Mouse (Mus musculus) thymus, adult 2 months (tissue): Measurements from ENCODE around the gene Psmc3ip. TPM values are rescaled to one million over a fixed set of nuclear protein-coding genes. Genes with fewer than 3 reads are reported as not detected.
A peak's percentile ranks its signal among the peaks of the same experiment; 100 is the strongest.

Experiments
- DNase-seq: peaks from one replicate; pipeline ENCODE4 v3.0.0; 2021
- H3K27ac ChIP-seq: fragments of 200-500 bp; 2 replicates; pipeline ENCODE4 v1.5.1; 2012; ENCODE audit warnings: low read length, control low read depth; ENCODE audit not compliant: control insufficient read depth, insufficient read depth
- H3K27me3 ChIP-seq: fragments of 200-500 bp; 2 replicates; pipeline ENCODE4 v1.6.1; 2012; ENCODE audit warnings: mild to moderate bottlenecking, low read length, moderate library complexity, mixed read lengths; ENCODE audit not compliant: control insufficient read depth, insufficient read depth
- H3K36me3 ChIP-seq: fragments of 200-500 bp; 2 replicates; pipeline ENCODE4 v1.6.1; 2012; ENCODE audit warnings: mild to moderate bottlenecking, low read length, moderate library complexity; ENCODE audit not compliant: control insufficient read depth, insufficient read depth
- H3K4me1 ChIP-seq: fragments of 200-500 bp; replicated peaks from 2 replicates; pipeline ENCODE4 v1.6.1; 2012; ENCODE audit warnings: low read length; ENCODE audit not compliant: control insufficient read depth, insufficient read depth
- H3K4me3 ChIP-seq: fragments of 200-500 bp; 2 replicates; pipeline ENCODE4 v1.5.1; 2012; ENCODE audit warnings: mild to moderate bottlenecking, low read length, control low read depth, moderate library complexity; ENCODE audit not compliant: control insufficient read depth, insufficient read depth
- CTCF ChIP-seq: fragments of 200-500 bp; IDR thresholded peaks from 2 replicates; pipeline ENCODE4 v1.5.1; 2012; ENCODE audit warnings: mild to moderate bottlenecking, control low read depth, low read length, moderate library complexity, borderline replicate concordance; ENCODE audit not compliant: control insufficient read depth, poor library complexity, insufficient read depth; ENCODE audit errors: extremely low read depth
- POLR2A ChIP-seq: fragments of 200-500 bp; IDR thresholded peaks from 2 replicates; pipeline ENCODE4 v1.6.1; 2012; ENCODE audit warnings: mild to moderate bottlenecking, low read length, control low read depth, moderate library complexity; ENCODE audit not compliant: control insufficient read depth, poor library complexity, insufficient read depth; ENCODE audit errors: extremely low read depth
- WGBS: fragments of 180-500 bp; shearing (Covaris S2); methylation state at CpG from one replicate; pipeline ENCODE4 v1.1.7; 2018; 5-methylcytosine and 5-hydroxymethylcytosine counted together
- polyA plus RNA-seq: library from polyadenylated mRNA; depleted of rRNA; stranded (reverse); fragments of >200 nt; gene quantifications from 2 replicates; pipeline ENCODE4 v1.2.3, GENCODE M21; 2012; rRNA removed

Gene Psmc3ip
- polyA plus RNA-seq, 1 experiment: 6.0 TPM

DNA sequence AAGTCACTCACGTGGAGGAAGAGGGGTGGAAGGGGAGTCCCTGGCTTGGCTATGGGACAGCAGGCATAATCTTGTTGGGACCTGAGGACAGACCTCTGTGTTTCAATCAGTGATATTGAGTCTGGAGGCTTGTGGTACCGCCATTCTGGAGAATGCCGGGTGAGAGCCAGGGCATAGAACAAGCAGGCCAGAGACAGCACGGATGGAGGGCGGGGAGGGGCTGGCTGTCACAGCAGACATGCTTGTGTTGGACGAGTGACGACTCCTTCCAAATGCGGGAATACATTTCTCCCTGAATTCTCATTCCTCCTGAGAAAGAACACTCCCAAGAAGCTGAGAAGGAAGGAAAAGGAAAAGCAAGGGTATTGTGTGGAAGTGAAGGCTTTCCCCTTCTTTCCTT lies 43.6 kb downstream of the Psmc3ip start:
- Histone ChIP-seq H3K27ac (no peak overlapping the region), H3K4me3 (no peak overlapping the region), H3K36me3 (no peaks in the 10 kb centered on the region), H3K27me3 (no peaks in the 10 kb centered on the region), H3K4me1 (peaks cover 16% of the 10 kb centered on the region)
- 91% methylated on average over 8 of the region's 8 CpGs for WGBS
- no peak for TF ChIP-seq POLR2A
- TF ChIP-seq CTCF: no peak
- DNase-seq: no peak

DNA sequence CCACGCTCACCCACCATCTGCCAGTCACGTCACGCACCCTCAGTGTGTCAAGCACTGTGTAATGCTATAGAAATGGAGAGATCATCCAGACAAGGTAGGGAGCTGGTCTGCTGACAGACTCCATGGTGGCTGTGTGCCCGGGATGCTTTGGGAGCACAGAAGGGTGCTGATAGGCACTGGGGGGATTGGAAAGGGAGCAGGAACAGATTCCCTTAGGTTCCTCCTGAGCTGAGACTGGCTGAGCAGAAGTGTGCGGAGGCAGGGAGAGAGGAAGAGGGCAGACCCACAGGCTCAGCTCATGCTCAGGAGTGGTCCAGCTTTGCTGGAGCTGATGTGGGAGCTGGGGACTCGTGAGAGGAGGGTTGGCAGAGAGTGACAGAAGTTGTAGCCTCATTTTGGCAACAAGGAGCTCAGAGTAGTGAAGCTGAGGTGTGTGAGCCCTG lies 44.2 kb downstream of the Psmc3ip start:
- no peaks in the 10 kb centered on the region for H3K36me3 ChIP-seq
- H3K4me3 ChIP-seq: no peak overlapping the region
- peaks cover 22% of the 10 kb centered on the region for H3K4me1 ChIP-seq
- no peak overlapping the region for H3K27ac ChIP-seq
- H3K27me3 ChIP-seq: no peaks in the 10 kb centered on the region
- no peak for DNase-seq
- no peak for TF ChIP-seq CTCF
- TF ChIP-seq POLR2A: no peak
- 95% methylated on average over 6 of the region's 6 CpGs for WGBS

DNA sequence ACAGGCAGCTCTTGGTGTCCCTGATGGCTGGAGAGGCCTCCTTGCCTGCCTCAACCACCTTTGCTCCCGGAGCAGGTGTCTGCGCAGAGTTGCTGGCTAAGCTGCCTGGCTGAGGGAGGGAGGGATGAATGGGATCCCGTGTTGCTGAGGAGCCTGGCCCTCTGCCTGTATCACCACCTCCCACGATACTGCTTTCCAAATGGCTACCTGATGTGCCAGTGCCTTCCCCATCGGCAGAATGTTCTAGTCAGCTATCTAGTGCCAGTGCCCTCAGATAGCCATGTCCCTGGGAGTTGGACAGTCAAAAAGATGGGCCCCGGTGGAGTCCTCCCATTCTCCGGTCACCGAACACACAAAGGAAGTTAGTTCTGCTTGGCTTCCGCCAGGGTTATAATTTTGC lies 44.9 kb downstream of the Psmc3ip start:
- no peak for DNase-seq
- Histone ChIP-seq H3K4me1 (peaks cover 28% of the 10 kb centered on the region), H3K36me3 (no peaks in the 10 kb centered on the region), H3K27me3 (no peaks in the 10 kb centered on the region), H3K27ac (no peak overlapping the region), H3K4me3 (no peak overlapping the region)
- 98% methylated on average over 9 of the region's 9 CpGs for WGBS
- no peak for TF ChIP-seq CTCF
- no peak for TF ChIP-seq POLR2A

DNA sequence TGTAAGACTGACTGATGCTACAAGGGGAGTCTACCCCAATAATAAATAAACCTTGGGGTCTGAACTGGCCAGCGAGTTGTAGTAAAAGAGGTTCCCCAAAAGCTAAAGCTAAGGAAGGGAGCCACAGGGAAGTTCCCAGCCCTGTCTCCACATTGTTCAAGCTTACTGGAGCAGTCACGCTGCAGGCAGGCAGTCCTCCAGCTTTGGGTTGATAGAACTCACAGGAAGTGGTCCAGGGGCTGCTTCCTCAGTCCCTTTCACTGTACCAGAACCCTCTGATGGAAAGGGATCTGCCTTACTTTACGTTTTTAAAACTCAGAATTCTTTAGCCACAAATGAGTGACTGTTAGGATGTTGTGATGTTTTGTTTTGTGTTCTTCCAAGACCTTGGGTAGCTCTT lies 47.7 kb downstream of the Psmc3ip start:
- Histone ChIP-seq H3K4me1 (peaks cover 32% of the 10 kb centered on the region), H3K27ac (no peak overlapping the region; the same call in 1 of the 2 replicates), H3K36me3 (no peaks in the 10 kb centered on the region), H3K27me3 (no peaks in the 10 kb centered on the region), H3K4me3 (no peak overlapping the region)
- 34% methylated on average over 3 of the region's 3 CpGs for WGBS
- DNase-seq: no peak
- no peak for TF ChIP-seq POLR2A
- no peak for TF ChIP-seq CTCF

DNA sequence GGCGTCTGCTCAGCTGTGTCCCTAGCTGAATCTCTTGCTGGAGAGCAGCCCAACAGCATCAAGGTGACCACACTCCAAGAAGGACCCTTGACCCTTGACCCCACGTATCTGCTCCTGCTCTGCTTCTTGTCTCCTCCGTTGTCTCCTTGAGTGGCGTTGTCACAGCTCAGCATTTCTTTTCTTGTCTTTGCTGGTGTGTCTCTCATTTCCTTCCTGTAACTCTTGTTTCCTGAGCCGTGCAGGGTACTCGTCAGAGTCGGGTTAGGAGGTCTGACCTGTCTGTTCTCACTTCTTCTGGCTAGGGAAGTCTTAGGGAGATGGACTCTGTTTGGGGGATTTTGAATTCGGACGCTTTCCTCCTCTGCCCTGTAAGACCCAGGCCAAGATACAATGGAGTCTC lies 48.8 kb downstream of the Psmc3ip start:
- Histone ChIP-seq H3K36me3 (no peaks in the 10 kb centered on the region), H3K4me1 (peaks cover 32% of the 10 kb centered on the region)

DNA sequence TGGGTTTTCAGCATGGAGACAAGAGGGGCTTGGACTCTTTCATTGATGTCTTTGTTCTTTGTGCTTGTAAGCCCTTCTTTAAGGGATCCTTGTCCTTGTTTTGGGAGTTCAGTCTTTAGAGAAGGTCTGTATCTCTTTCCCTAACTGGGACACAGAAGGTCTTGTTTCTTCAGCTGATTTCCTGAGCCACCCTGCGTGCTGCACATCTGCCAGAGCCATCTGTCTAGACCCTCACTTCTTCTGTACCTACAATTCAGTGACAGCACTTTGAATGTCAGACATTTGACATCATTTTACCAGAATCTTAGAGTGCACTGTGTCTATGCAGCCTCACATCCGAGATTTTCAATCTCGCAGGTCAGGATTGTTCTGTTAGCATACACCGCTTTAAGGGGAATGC lies 49.4 kb downstream of the Psmc3ip start:
- peaks cover 32% of the 10 kb centered on the region for H3K4me1 ChIP-seq

More for the DNA sequence above, 48.8 kb downstream of the Psmc3ip start:
- peak overlapping the region; percentile 68 for H3K27ac ChIP-seq
- TF ChIP-seq POLR2A (peak; percentile 35; the same call in 1 of the 2 replicates), CTCF (no peak)
- 12% methylated on average over 9 of the region's 9 CpGs for WGBS
- DNase-seq: peak; percentile 47
- H3K27me3 ChIP-seq: no peaks in the 10 kb centered on the region
- peak overlapping the region; percentile 18; the same call in 1 of the 2 replicates for H3K4me3 ChIP-seq

More for the DNA sequence above, 49.4 kb downstream of the Psmc3ip start:
- DNase-seq: no peak
- peak overlapping the region; percentile 68 for H3K27ac ChIP-seq
- no peak overlapping the region for H3K4me3 ChIP-seq
- WGBS: 76% methylated on average over 4 of the region's 4 CpGs
- H3K27me3 ChIP-seq: no peaks in the 10 kb centered on the region
- TF ChIP-seq CTCF: no peak
- TF ChIP-seq POLR2A: no peak
- no peaks in the 10 kb centered on the region for H3K36me3 ChIP-seq

Other genes with a start within 250 kb of the Psmc3ip start
- 178 and 204 TPM in 2 replicates for gene Stat5b, start 244.7 kb downstream of the Psmc3ip start, polyA plus RNA-seq
- 136 and 161 TPM in 2 replicates for gene Stat5a, start 236.1 kb downstream of the Psmc3ip start, polyA plus RNA-seq
- 140 and 147 TPM in 2 replicates for gene Stat3, start 155.9 kb downstream of the Psmc3ip start, polyA plus RNA-seq
- 18.9 and 22.4 TPM in 2 replicates for gene Cavin1, start 124.5 kb downstream of the Psmc3ip start, polyA plus RNA-seq
- 35.9 and 39.7 TPM in 2 replicates for gene Atp6v0a1, start 86.0 kb downstream of the Psmc3ip start, polyA plus RNA-seq
- gene Naglu, start 25.4 kb downstream of the Psmc3ip start, polyA plus RNA-seq: 24.3 and 25.2 TPM in 2 replicates
- gene Hsd17b1, start 17.0 kb downstream of the Psmc3ip start, polyA plus RNA-seq: 0.40 and 0.93 TPM in 2 replicates
- 68.5 and 74.2 TPM in 2 replicates for gene Coasy, start 12.9 kb downstream of the Psmc3ip start, polyA plus RNA-seq
- gene Mlx, start 8.2 kb downstream of the Psmc3ip start, polyA plus RNA-seq: 79.1 and 110 TPM in 2 replicates
- 118 and 130 TPM in 2 replicates for gene Retreg3, start 24.5 kb upstream of the Psmc3ip start, polyA plus RNA-seq
- 50.3 and 67.4 TPM in 2 replicates for gene Tubg1, start 24.5 kb upstream of the Psmc3ip start, polyA plus RNA-seq
- gene Tubg2, start 60.5 kb upstream of the Psmc3ip start, polyA plus RNA-seq: 2.6 and 3.3 TPM in 2 replicates
- gene Cntnap1, start 75.1 kb upstream of the Psmc3ip start, polyA plus RNA-seq: 4.5 and 5.3 TPM in 2 replicates
- 11.9 and 12.1 TPM in 2 replicates for gene Plekhh3, start 75.9 kb upstream of the Psmc3ip start, polyA plus RNA-seq
- 2.9 and 3.9 TPM in 2 replicates for gene Ccr10, start 80.0 kb upstream of the Psmc3ip start, polyA plus RNA-seq
- 38.8 and 43.3 TPM in 2 replicates for gene Ezh1, start 131.0 kb upstream of the Psmc3ip start, polyA plus RNA-seq
- 13.5 and 20.5 TPM in 2 replicates for gene Ramp2, start 150.6 kb upstream of the Psmc3ip start, polyA plus RNA-seq
- 88.3 and 92.6 TPM in 2 replicates for gene Vps25, start 158.3 kb upstream of the Psmc3ip start, polyA plus RNA-seq
- 1.2 TPM in 2 replicates for gene Wnk4, start 165.1 kb upstream of the Psmc3ip start, polyA plus RNA-seq
- gene Cntd1, start 183.6 kb upstream of the Psmc3ip start, polyA plus RNA-seq: 0.71 and 0.84 TPM in 2 replicates
- gene Coa3, start 183.7 kb upstream of the Psmc3ip start, polyA plus RNA-seq: 245 and 273 TPM in 2 replicates
- 176 and 192 TPM in 2 replicates for gene Becn1, start 206.8 kb upstream of the Psmc3ip start, polyA plus RNA-seq
- gene Psme3, start 220.8 kb upstream of the Psmc3ip start, polyA plus RNA-seq: 103 and 106 TPM in 2 replicates
- gene Aoc2, start 229.6 kb upstream of the Psmc3ip start, polyA plus RNA-seq: 14.6 and 16.2 TPM in 2 replicates
- gene Aoc3, start 235.2 kb upstream of the Psmc3ip start, polyA plus RNA-seq: 11.8 and 12.1 TPM in 2 replicates